Mouse (Mus musculus) embryonic facial prominence, embryonic 12.5 days (tissue): ENCODE results near the gene Adgre5. TPM values are rescaled to one million over a fixed set of nuclear protein-coding genes. Genes with fewer than 3 reads are reported as not detected.

Experiments used
- ATAC-seq: fragments of 200-750 bp; cut with Nextera tagmentation; 2 replicates; pipeline ENCODE4 v1.8.0; 2017; ENCODE audit not compliant: insufficient number of reproducible peaks, insufficient read depth, low FRiP score, low TSS enrichment
- H3K27ac ChIP-seq: fragments of 300-500 bp; sonication (generic); 2 replicates; pipeline ENCODE4 v1.5.1; 2016; ENCODE audit warnings: mild to moderate bottlenecking
- H3K27me3 ChIP-seq: fragments of 300-500 bp; sonication (generic); 2 replicates; pipeline ENCODE4 v1.6.1; 2016; ENCODE audit warnings: mild to moderate bottlenecking, moderate library complexity
- H3K36me3 ChIP-seq: fragments of 300-500 bp; sonication (generic); 2 replicates; pipeline ENCODE4 v1.6.1; 2016; ENCODE audit warnings: mild to moderate bottlenecking
- H3K4me1 ChIP-seq: fragments of 300-500 bp; sonication (generic); 2 replicates; pipeline ENCODE4 v1.6.1; 2016
- H3K4me2 ChIP-seq: fragments of 300-500 bp; sonication (generic); replicated peaks from 2 replicates; pipeline ENCODE4 v1.6.1; 2016; ENCODE audit warnings: mild to moderate bottlenecking, moderate library complexity
- H3K4me3 ChIP-seq: fragments of 300-500 bp; sonication (generic); 2 replicates; pipeline ENCODE4 v1.5.1; 2016; ENCODE audit warnings: mild to moderate bottlenecking
- H3K9ac ChIP-seq: fragments of 300-500 bp; sonication (generic); 2 replicates; pipeline ENCODE4 v1.6.1; 2016; ENCODE audit warnings: mild to moderate bottlenecking, moderate library complexity
- H3K9me3 ChIP-seq: fragments of 300-500 bp; sonication (generic); 2 replicates; pipeline ENCODE4 v1.6.1; 2016; ENCODE audit warnings: mild to moderate bottlenecking, moderate library complexity
- WGBS: fragments of 180-500 bp; shearing (Covaris S2); methylation state at CpG from one replicate; pipeline ENCODE4 v1.1.7; 2016; 5-methylcytosine and 5-hydroxymethylcytosine counted together
- polyA plus RNA-seq: library from polyadenylated mRNA; unstranded; fragments of >200 nt; fragmentation: Nextera tagmentation; extraction: Ambion mirVana; gene quantifications from 2 replicates; pipeline ENCODE4 v1.2.1, GENCODE M21; 2016

The Adgre5 gene
- 24.7 and 26.0 TPM in 2 replicates for polyA plus RNA-seq

- Histone ChIP-seq H3K9me3 (no peaks in the 10 kb centered on the region), H3K27me3 (0 out of 2 replicates have a peak, but pooled peaks cover 9% of the 10 kb centered on the region)
These were observed at the start of gene Adgre5 for GRCm38 (mm10) chr8:83740976-83741741. Gene Adgre5 (minus strand): TSS chr8:83741326.

DNA sequence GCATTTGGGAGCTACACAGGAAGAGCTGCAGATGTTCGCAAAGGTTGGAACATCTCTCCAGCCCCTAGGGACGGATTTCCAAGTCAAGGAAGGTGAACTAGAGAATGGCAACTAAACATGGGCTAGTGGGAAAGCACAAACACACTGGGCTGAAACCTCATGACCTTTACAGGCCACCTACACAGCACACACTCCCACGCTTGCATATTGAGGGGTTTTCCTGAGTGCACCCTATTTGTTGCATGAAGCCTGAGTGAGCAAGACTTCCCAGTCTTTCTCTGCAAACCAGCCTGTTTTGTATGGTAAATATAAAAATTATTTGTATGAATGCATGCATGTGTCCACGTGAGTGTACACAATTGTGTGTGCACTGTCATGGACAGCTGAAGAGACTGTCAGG lies 48.7 kb upstream of the Adgre5 start:
- Histone ChIP-seq H3K4me2 (no peak overlapping the region), H3K27ac (no peak overlapping the region), H3K9ac (no peak overlapping the region), H3K36me3 (no peaks in the 10 kb centered on the region), H3K9me3 (no peaks in the 10 kb centered on the region), H3K27me3 (no peaks in the 10 kb centered on the region), H3K4me1 (no peaks in the 10 kb centered on the region), H3K4me3 (no peak overlapping the region)
- 70% methylated on average over 4 of the region's 4 CpGs for WGBS
- ATAC-seq: no peak

More at GRCm38 (mm10) chr8:83740976-83741741, at the start of gene Adgre5:
- Histone ChIP-seq H3K9ac (peak within 1 kb of the TSS; percentile 61), H3K27ac (peak within 1 kb of the TSS; percentile 80; the same call in 1 of the 2 replicates), H3K4me1 (peaks cover 33% of the 10 kb centered on the region), H3K4me2 (peak within 1 kb of the TSS; percentile 77), H3K36me3 (no peaks in the 10 kb centered on the region), H3K4me3 (peak within 1 kb of the TSS; percentile 47)
- peak; percentile 64; the same call in 1 of the 2 replicates for ATAC-seq
- WGBS: under 1% methylated on average over 49 of the region's 56 CpGs

GRCm38 (mm10) chr8:83785046-83785445 lies 43.9 kb upstream of the Adgre5 start:
- H3K9ac ChIP-seq: no peak overlapping the region
- ATAC-seq: no peak; the same call in 1 of the 2 replicates
- H3K27ac ChIP-seq: peak overlapping the region; percentile 36; the same call in 1 of the 2 replicates
- H3K36me3 ChIP-seq: no peaks in the 10 kb centered on the region
- no peak overlapping the region for H3K4me2 ChIP-seq
- no peaks in the 10 kb centered on the region for H3K27me3 ChIP-seq
- no peak overlapping the region for H3K4me3 ChIP-seq
- WGBS: 41% methylated on average over 10 of the region's 10 CpGs
- peaks cover 7% of the 10 kb centered on the region; the same call in 1 of the 2 replicates for H3K4me1 ChIP-seq
- no peaks in the 10 kb centered on the region for H3K9me3 ChIP-seq

DNA sequence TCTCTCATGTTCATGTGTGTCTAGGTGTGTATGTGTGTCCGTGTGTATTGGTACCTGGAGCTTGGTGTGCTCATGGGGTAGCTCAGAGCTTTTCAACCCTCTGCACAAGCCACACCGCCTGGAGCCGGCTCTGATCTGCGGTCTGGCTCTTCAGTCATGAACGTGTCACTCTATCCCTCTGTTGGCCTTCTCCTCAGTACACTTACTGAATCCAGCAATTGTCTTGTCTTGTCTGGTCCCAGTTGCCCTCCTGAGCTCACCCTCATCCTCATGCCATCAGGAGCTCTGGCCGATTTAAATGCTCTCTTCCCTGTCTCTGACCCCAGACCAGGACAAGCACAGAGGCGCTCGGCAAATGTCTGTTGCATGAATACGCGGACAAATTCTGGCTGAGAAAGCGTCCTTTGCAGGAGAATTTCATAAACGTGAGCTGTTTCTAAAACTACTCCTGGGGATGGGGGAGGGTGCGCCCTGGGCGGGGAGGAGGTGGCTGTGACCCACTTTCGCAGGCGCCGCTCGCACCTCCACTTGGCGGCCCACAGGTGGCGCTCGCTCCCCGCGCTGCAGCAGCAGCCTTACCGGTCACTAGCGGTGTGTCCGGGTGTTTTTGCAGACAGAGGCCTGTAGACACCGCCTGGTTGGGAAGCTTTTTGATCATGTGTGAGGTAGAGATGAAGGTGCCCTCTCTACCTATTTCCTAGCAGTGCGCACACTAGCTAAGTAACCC lies 41.9 kb upstream of the Adgre5 start:
- 0 out of 2 replicates have a peak overlapping the region, but pooled peaks have one; percentile 7 for H3K4me3 ChIP-seq
- H3K27me3 ChIP-seq: no peaks in the 10 kb centered on the region
- no peaks in the 10 kb centered on the region for H3K36me3 ChIP-seq
- H3K27ac ChIP-seq: no peak overlapping the region
- no peaks in the 10 kb centered on the region for H3K9me3 ChIP-seq
- 13% methylated on average over 28 of the region's 28 CpGs for WGBS
- no peak overlapping the region for H3K9ac ChIP-seq
- no peak for ATAC-seq
- peaks cover 7% of the 10 kb centered on the region; the same call in 1 of the 2 replicates for H3K4me1 ChIP-seq
- peak overlapping the region; percentile 27; the same call in 1 of the 2 replicates for H3K4me2 ChIP-seq

- 50% methylated on average over 5 of the region's 5 CpGs for WGBS
- no peak for ATAC-seq
- H3K36me3 ChIP-seq: no peaks in the 10 kb centered on the region
These were observed 38.5 kb upstream of the Adgre5 start for GRCm38 (mm10) chr8:83779610-83780009.

GRCm38 (mm10) chr8:83778051-83778450 lies 36.9 kb upstream of the Adgre5 start:
- no peak overlapping the region for H3K9ac ChIP-seq
- no peak overlapping the region for H3K27ac ChIP-seq
- no peak for ATAC-seq
- no peaks in the 10 kb centered on the region for H3K27me3 ChIP-seq
- H3K36me3 ChIP-seq: no peaks in the 10 kb centered on the region
- 0 out of 2 replicates have a peak, but pooled peaks cover 2% of the 10 kb centered on the region for H3K4me1 ChIP-seq
- no peaks in the 10 kb centered on the region for H3K9me3 ChIP-seq
- H3K4me3 ChIP-seq: no peak overlapping the region
- WGBS: 68% methylated on average over 3 of the region's 3 CpGs
- no peak overlapping the region for H3K4me2 ChIP-seq

More at GRCm38 (mm10) chr8:83779610-83780009, 38.5 kb upstream of the Adgre5 start:
- Histone ChIP-seq H3K27ac (no peak overlapping the region), H3K4me3 (no peak overlapping the region), H3K4me1 (peaks cover 7% of the 10 kb centered on the region; the same call in 1 of the 2 replicates), H3K27me3 (no peaks in the 10 kb centered on the region), H3K4me2 (no peak overlapping the region), H3K9ac (no peak overlapping the region), H3K9me3 (no peaks in the 10 kb centered on the region)

DNA sequence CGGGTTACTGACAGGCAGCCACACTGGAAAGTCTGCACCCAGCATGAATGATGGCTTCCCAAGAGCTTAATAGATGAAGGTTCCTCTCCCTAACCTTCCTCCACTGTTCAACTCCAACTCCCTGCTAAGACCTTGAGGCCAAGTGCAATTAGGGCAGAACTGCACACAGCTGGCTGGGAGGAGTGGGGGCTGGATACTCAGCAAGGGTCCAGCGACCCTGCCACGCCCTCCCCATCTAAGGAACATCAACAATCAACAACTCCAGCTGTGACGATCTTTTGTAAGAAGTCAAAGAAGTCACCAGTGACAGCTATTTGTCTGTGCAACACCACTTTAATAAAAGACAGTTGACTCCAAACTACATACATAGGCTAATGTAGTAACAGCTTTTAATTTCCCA lies 35.5 kb upstream of the Adgre5 start:
- no peaks in the 10 kb centered on the region for H3K9me3 ChIP-seq
- no peak for ATAC-seq
- no peaks in the 10 kb centered on the region for H3K36me3 ChIP-seq
- H3K4me2 ChIP-seq: no peak overlapping the region
- H3K9ac ChIP-seq: no peak overlapping the region
- no peak overlapping the region for H3K27ac ChIP-seq
- H3K4me3 ChIP-seq: no peak overlapping the region
- 44% methylated on average over 4 of the region's 4 CpGs for WGBS
- H3K27me3 ChIP-seq: no peaks in the 10 kb centered on the region
- no peaks in the 10 kb centered on the region for H3K4me1 ChIP-seq

GRCm38 (mm10) chr8:83774221-83774620 lies 33.1 kb upstream of the Adgre5 start:
- H3K9ac ChIP-seq: no peak overlapping the region
- H3K27me3 ChIP-seq: no peaks in the 10 kb centered on the region
- no peak overlapping the region for H3K4me3 ChIP-seq
- H3K4me2 ChIP-seq: no peak overlapping the region
- no peaks in the 10 kb centered on the region for H3K4me1 ChIP-seq
- no peak overlapping the region for H3K27ac ChIP-seq
- H3K9me3 ChIP-seq: no peaks in the 10 kb centered on the region
- H3K36me3 ChIP-seq: no peaks in the 10 kb centered on the region
- no peak for ATAC-seq
- WGBS: 91% methylated on average over 2 of the region's 2 CpGs

- H3K36me3 ChIP-seq: no peaks in the 10 kb centered on the region
- H3K27ac ChIP-seq: no peak overlapping the region
- H3K9ac ChIP-seq: no peak overlapping the region
- H3K27me3 ChIP-seq: no peaks in the 10 kb centered on the region
- 49% methylated on average over 6 of the region's 6 CpGs for WGBS
- no peak for ATAC-seq
- H3K4me2 ChIP-seq: peak overlapping the region; percentile 69
- H3K4me1 ChIP-seq: no peaks in the 10 kb centered on the region
- H3K4me3 ChIP-seq: peak overlapping the region; percentile 35
- H3K9me3 ChIP-seq: no peaks in the 10 kb centered on the region
These were observed 32.3 kb upstream of the Adgre5 start for GRCm38 (mm10) chr8:83773452-83773846.

- Histone ChIP-seq H3K27ac (no peak overlapping the region), H3K4me1 (no peaks in the 10 kb centered on the region), H3K9ac (peak overlapping the region; percentile 28; the same call in 1 of the 2 replicates), H3K4me3 (peak overlapping the region; percentile 35), H3K9me3 (no peaks in the 10 kb centered on the region), H3K4me2 (peak overlapping the region; percentile 69), H3K36me3 (no peaks in the 10 kb centered on the region), H3K27me3 (no peaks in the 10 kb centered on the region)
- ATAC-seq: 0 out of 2 replicates have a peak, but pooled peaks have one; percentile 58
- WGBS: 7% methylated on average over 25 of the region's 25 CpGs
These were observed 31.8 kb upstream of the Adgre5 start for GRCm38 (mm10) chr8:83772701-83773451.

DNA sequence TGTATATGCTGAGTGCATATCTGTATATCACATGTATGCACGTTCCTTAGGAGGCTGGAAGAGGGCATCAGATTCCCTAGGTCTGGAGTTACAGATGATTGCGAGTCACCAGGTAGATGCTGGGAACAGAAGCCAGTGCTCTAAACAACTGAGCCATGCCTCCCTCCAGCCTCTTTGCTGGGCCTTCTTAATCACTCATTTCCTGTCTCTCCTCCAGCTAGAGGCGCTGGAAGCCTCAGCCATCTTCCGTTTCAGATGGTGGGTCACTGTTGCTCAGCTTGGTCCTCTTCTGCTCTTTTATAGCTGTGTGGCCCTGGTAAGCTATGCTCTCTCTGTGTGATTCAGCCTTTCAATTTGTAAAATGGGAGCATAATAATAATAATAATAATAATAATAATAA lies 30.7 kb upstream of the Adgre5 start:
- Histone ChIP-seq H3K9ac (no peak overlapping the region), H3K4me3 (no peak overlapping the region), H3K27me3 (no peaks in the 10 kb centered on the region), H3K9me3 (no peaks in the 10 kb centered on the region), H3K4me2 (no peak overlapping the region), H3K27ac (no peak overlapping the region), H3K36me3 (no peaks in the 10 kb centered on the region), H3K4me1 (no peaks in the 10 kb centered on the region)
- WGBS: 32% methylated on average over 4 of the region's 4 CpGs
- ATAC-seq: no peak
